Mouse (Mus musculus) neural tube, embryonic 15.5 days (tissue): ENCODE results near the gene Sept4. TPM values are rescaled to one million over a fixed set of nuclear protein-coding genes. Genes with fewer than 3 reads are reported as not detected.

Experiments
- polyA plus RNA-seq: library from polyadenylated mRNA; unstranded; fragments of >200 nt; fragmentation: Nextera tagmentation; extraction: Ambion mirVana; gene quantifications from 2 replicates; pipeline ENCODE4 v1.2.1, GENCODE M21; 2015

Sept4 gene
- polyA plus RNA-seq, 1 experiment from 2014 or later: 34.6 TPM

Other genes with a start within 250 kb of the Sept4 start
- 20.9 and 26.3 TPM in 2 replicates for gene Ppm1e, start 209.9 kb upstream of the Sept4 start, polyA plus RNA-seq
- 4.0 and 5.7 TPM in 2 replicates for gene Rad51c, start 163.9 kb upstream of the Sept4 start, polyA plus RNA-seq
- gene Tex14, start 163.8 kb upstream of the Sept4 start, polyA plus RNA-seq: 0.86 and 0.92 TPM in 2 replicates
- gene Gm11492, start 2.2 kb upstream of the Sept4 start, polyA plus RNA-seq: not detected in 2 replicates
- gene Mtmr4, start 23.3 kb downstream of the Sept4 start, polyA plus RNA-seq: 41.0 and 42.8 TPM in 2 replicates
- gene Hsf5, start 48.3 kb downstream of the Sept4 start, polyA plus RNA-seq: 0.38 and 0.49 TPM in 2 replicates
- 0.54 and 2.6 TPM in 2 replicates for gene Rnf43, start 93.8 kb downstream of the Sept4 start, polyA plus RNA-seq
- 129 and 144 TPM in 2 replicates for gene Supt4a, start 168.6 kb downstream of the Sept4 start, polyA plus RNA-seq
- 34.5 and 43.8 TPM in 2 replicates for gene Tspoap1, start 191.6 kb downstream of the Sept4 start, polyA plus RNA-seq
- 0.51 and 2.5 TPM in 2 replicates for gene Mpo, start 224.7 kb downstream of the Sept4 start, polyA plus RNA-seq